Mouse (Mus musculus) lung, embryonic 15.5 days (tissue): ENCODE measurements around the gene Dbp. TPM values are rescaled to one million over a fixed set of nuclear protein-coding genes. Genes with fewer than 3 reads are reported as not detected.

ENCODE experiments used
- ATAC-seq: fragments of 200-750 bp; cut with Nextera tagmentation; 2 replicates; pipeline ENCODE4 v1.8.0; 2017; ENCODE audit warnings: moderate number of reproducible peaks, borderline replicate concordance; ENCODE audit not compliant: low FRiP score, low TSS enrichment; ENCODE audit errors: extremely low read depth
- H3K27ac ChIP-seq: fragments of 300-500 bp; sonication (generic); 2 replicates; pipeline ENCODE4 v1.5.1; 2015; ENCODE audit warnings: moderate library complexity, mild to moderate bottlenecking, inconsistent platforms
- H3K27me3 ChIP-seq: fragments of 300-500 bp; sonication (generic); 2 replicates; pipeline ENCODE4 v1.6.1; 2015; ENCODE audit warnings: inconsistent platforms
- H3K36me3 ChIP-seq: fragments of 300-500 bp; sonication (generic); 2 replicates; pipeline ENCODE4 v1.6.1; 2015; ENCODE audit warnings: inconsistent platforms
- H3K4me1 ChIP-seq: fragments of 300-500 bp; sonication (generic); 2 replicates; pipeline ENCODE4 v1.6.1; 2015; ENCODE audit warnings: inconsistent platforms
- H3K4me2 ChIP-seq: fragments of 300-500 bp; sonication (generic); 2 replicates; pipeline ENCODE4 v1.6.1; 2015; ENCODE audit warnings: inconsistent platforms, mild to moderate bottlenecking, moderate library complexity
- H3K4me3 ChIP-seq: fragments of 300-500 bp; sonication (generic); 2 replicates; pipeline ENCODE4 v1.5.1; 2015; ENCODE audit warnings: mild to moderate bottlenecking, inconsistent platforms
- H3K9ac ChIP-seq: fragments of 300-500 bp; sonication (generic); 2 replicates; pipeline ENCODE4 v1.6.1; 2015; ENCODE audit warnings: inconsistent platforms
- H3K9me3 ChIP-seq: fragments of 300-500 bp; sonication (generic); 2 replicates; pipeline ENCODE4 v1.6.1; 2016; ENCODE audit warnings: inconsistent platforms
- WGBS: fragments of 180-500 bp; shearing (Covaris S2); methylation state at CpG from one replicate; pipeline ENCODE4 v1.1.7; 2015; 5-methylcytosine and 5-hydroxymethylcytosine counted together
- polyA plus RNA-seq: library from polyadenylated mRNA; unstranded; fragments of >200 nt; fragmentation: Nextera tagmentation; extraction: Ambion mirVana; gene quantifications from 2 replicates; pipeline ENCODE4 v1.2.1, GENCODE M21; 2015

The Dbp gene
- polyA plus RNA-seq, 1 experiment from 2014 or later: 3.1 TPM

- WGBS: 7% methylated on average over 34 of the region's 34 CpGs
Measured at GRCm38 (mm10) chr7:45715090-45715708, 10.3 kb downstream of the Dbp start, which contains the start of gene Rpl18. Gene Rpl18, plus strand, starts transcription at chr7:45715457.

DNA sequence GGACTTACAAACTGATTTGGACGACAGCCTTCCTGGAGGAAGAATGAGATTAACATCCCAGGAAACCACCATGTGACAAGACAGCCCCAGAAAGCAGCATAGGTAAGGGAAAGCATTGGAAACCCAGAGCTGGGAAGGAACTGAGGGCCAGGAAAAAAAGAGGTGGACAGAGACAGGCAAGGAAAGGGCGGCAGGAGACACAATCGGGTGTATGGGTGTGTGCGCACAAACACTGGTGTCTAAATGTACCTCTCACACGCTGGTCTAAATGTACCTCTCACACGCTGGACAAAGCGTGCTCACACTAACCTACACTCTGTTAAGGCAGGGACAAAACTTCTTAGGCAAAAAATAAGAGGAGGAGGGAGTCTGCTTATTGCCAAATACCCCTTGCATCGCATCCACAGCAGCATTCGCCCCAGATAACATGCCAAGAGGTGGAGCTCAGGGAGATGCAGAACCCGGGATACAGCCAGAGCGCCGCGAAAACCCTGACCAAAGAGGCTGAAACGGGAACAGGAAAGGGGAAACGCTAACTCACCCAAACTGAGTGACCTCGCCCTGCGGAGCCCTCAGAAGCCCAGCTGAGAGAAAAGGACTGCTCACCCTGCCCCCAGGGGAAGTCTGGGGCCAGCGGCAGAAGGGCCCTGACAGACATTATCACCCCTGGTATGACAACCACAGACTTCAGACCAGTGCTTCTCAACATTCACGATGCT lies 11.0 kb downstream of the Dbp start:
- 76% methylated on average over 19 of the region's 19 CpGs for WGBS
- Histone ChIP-seq H3K9ac (peak overlapping the region; percentile 22; the same call in 1 of the 2 replicates), H3K27ac (peak overlapping the region; percentile 29; the same call in 1 of the 2 replicates)

More at GRCm38 (mm10) chr7:45715090-45715708, 10.3 kb downstream of the Dbp start, which contains the start of gene Rpl18:
- Histone ChIP-seq H3K27ac (peak within 1 kb of the TSS; percentile 75), H3K36me3 (peaks cover 45% of the 10 kb centered on the region), H3K9me3 (no peaks in the 10 kb centered on the region), H3K9ac (peak within 1 kb of the TSS; percentile 76), H3K4me3 (peak within 1 kb of the TSS; percentile 86), H3K4me2 (peak within 1 kb of the TSS; percentile 86), H3K27me3 (no peaks in the 10 kb centered on the region), H3K4me1 (peaks cover 51% of the 10 kb centered on the region)
- ATAC-seq: peak; percentile 94

GRCm38 (mm10) chr7:45716460-45716857 lies 11.6 kb downstream of the Dbp start:
- H3K27ac ChIP-seq: no peak overlapping the region
- 87% methylated on average over 3 of the region's 3 CpGs for WGBS

More for the DNA sequence above, 11.0 kb downstream of the Dbp start:
- peaks cover 46% of the 10 kb centered on the region for H3K36me3 ChIP-seq
- H3K4me2 ChIP-seq: peak overlapping the region; percentile 86
- ATAC-seq: no peak
- H3K27me3 ChIP-seq: no peaks in the 10 kb centered on the region
- H3K9me3 ChIP-seq: no peaks in the 10 kb centered on the region
- H3K4me1 ChIP-seq: peaks cover 58% of the 10 kb centered on the region
- H3K4me3 ChIP-seq: peak overlapping the region; percentile 86

GRCm38 (mm10) chr7:45716952-45717917 lies 12.3 kb downstream of the Dbp start:
- Histone ChIP-seq H3K27ac (peak overlapping the region; percentile 88), H3K4me1 (peaks cover 60% of the 10 kb centered on the region), H3K36me3 (peaks cover 46% of the 10 kb centered on the region), H3K27me3 (no peaks in the 10 kb centered on the region), H3K4me3 (peak overlapping the region; percentile 86), H3K4me2 (peak overlapping the region; percentile 86), H3K9ac (peak overlapping the region; percentile 89), H3K9me3 (no peaks in the 10 kb centered on the region)
- ATAC-seq: peak; percentile 5; the same call in 1 of the 2 replicates
- WGBS: 7% methylated on average over 31 of the region's 31 CpGs

More at GRCm38 (mm10) chr7:45716460-45716857, 11.6 kb downstream of the Dbp start:
- ATAC-seq: no peak
- H3K9me3 ChIP-seq: no peaks in the 10 kb centered on the region
- H3K4me2 ChIP-seq: peak overlapping the region; percentile 86
- H3K27me3 ChIP-seq: no peaks in the 10 kb centered on the region
- peak overlapping the region; percentile 86 for H3K4me3 ChIP-seq
- 0 out of 2 replicates have a peak overlapping the region, but pooled peaks have one; percentile 89 for H3K9ac ChIP-seq
- peaks cover 46% of the 10 kb centered on the region for H3K36me3 ChIP-seq
- H3K4me1 ChIP-seq: peaks cover 60% of the 10 kb centered on the region

GRCm38 (mm10) chr7:45717918-45718297 lies 13.0 kb downstream of the Dbp start, which contains the start of gene Sphk2:
Gene Sphk2, minus strand, starts transcription at chr7:45718002.
- Histone ChIP-seq H3K9ac (peak within 1 kb of the TSS; percentile 97), H3K4me2 (peak within 1 kb of the TSS; percentile 86), H3K27me3 (no peaks in the 10 kb centered on the region), H3K9me3 (no peaks in the 10 kb centered on the region), H3K4me3 (peak within 1 kb of the TSS; percentile 86), H3K4me1 (peaks cover 60% of the 10 kb centered on the region), H3K27ac (peak within 1 kb of the TSS; percentile 88), H3K36me3 (peaks cover 44% of the 10 kb centered on the region)
- WGBS: under 1% methylated on average over 41 of the region's 41 CpGs
- peak; percentile 70 for ATAC-seq

GRCm38 (mm10) chr7:45718331-45718730 lies 13.4 kb downstream of the Dbp start:
- H3K27me3 ChIP-seq: no peaks in the 10 kb centered on the region
- ATAC-seq: no peak
- peak overlapping the region; percentile 88 for H3K27ac ChIP-seq
- peak overlapping the region; percentile 82 for H3K4me2 ChIP-seq
- peaks cover 44% of the 10 kb centered on the region for H3K36me3 ChIP-seq
- peak overlapping the region; percentile 97 for H3K9ac ChIP-seq
- peaks cover 55% of the 10 kb centered on the region for H3K4me1 ChIP-seq
- WGBS: under 1% methylated on average over 20 of the region's 20 CpGs
- H3K4me3 ChIP-seq: peak overlapping the region; percentile 86
- no peaks in the 10 kb centered on the region for H3K9me3 ChIP-seq

DNA sequence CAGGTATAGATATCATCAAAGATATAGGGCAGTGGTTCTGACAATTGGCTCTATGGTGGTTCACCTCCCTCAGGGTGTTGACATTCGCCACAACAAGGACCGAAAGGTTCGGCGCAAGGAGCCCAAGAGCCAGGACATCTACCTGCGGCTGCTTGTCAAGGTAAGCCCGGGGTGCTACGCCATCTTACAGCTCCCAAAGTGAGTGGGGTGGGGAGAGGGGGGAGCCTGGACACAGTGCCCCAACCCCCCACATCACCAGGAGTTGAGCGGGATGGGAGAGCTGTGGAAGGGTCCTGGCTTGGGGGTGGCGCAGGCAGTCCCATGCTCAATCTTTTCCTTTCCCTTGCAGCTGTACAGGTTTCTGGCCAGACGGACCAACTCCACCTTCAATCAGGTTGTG lies 14.3 kb downstream of the Dbp start:
- H3K4me1 ChIP-seq: peaks cover 49% of the 10 kb centered on the region
- H3K4me2 ChIP-seq: peak overlapping the region; percentile 82
- no peak for ATAC-seq
- H3K4me3 ChIP-seq: peak overlapping the region; percentile 86
- no peaks in the 10 kb centered on the region for H3K9me3 ChIP-seq
- peak overlapping the region; percentile 97 for H3K9ac ChIP-seq
- peaks cover 49% of the 10 kb centered on the region for H3K36me3 ChIP-seq
- 0 out of 2 replicates have a peak overlapping the region, but pooled peaks have one; percentile 37 for H3K27ac ChIP-seq
- WGBS: 67% methylated on average over 10 of the region's 10 CpGs
- H3K27me3 ChIP-seq: no peaks in the 10 kb centered on the region

GRCm38 (mm10) chr7:45719738-45720412 lies 15.0 kb downstream of the Dbp start:
- peak overlapping the region; percentile 97 for H3K9ac ChIP-seq
- peak overlapping the region; percentile 82 for H3K4me2 ChIP-seq
- no peak for ATAC-seq
- 79% methylated on average over 16 of the region's 16 CpGs for WGBS
- H3K36me3 ChIP-seq: peaks cover 56% of the 10 kb centered on the region
- H3K4me3 ChIP-seq: peak overlapping the region; percentile 86; the same call in 1 of the 2 replicates
- H3K4me1 ChIP-seq: peaks cover 43% of the 10 kb centered on the region
- H3K27ac ChIP-seq: no peak overlapping the region
- no peaks in the 10 kb centered on the region for H3K27me3 ChIP-seq
- no peaks in the 10 kb centered on the region for H3K9me3 ChIP-seq

- peak; percentile 2; the same call in 1 of the 2 replicates for ATAC-seq
- H3K9ac ChIP-seq: no peak within 1 kb of the TSS
- no peaks in the 10 kb centered on the region for H3K9me3 ChIP-seq
- no peak within 1 kb of the TSS for H3K4me3 ChIP-seq
- WGBS: 63% methylated on average over 14 of the region's 14 CpGs
- H3K27me3 ChIP-seq: no peaks in the 10 kb centered on the region
- H3K4me1 ChIP-seq: peaks cover 40% of the 10 kb centered on the region
- H3K36me3 ChIP-seq: peaks cover 63% of the 10 kb centered on the region
- no peak within 1 kb of the TSS for H3K4me2 ChIP-seq
- no peak within 1 kb of the TSS for H3K27ac ChIP-seq
Measured at GRCm38 (mm10) chr7:45720413-45721233, 15.7 kb downstream of the Dbp start, which contains the start of gene Fam83e. Gene Fam83e, plus strand, starts transcription at chr7:45721212.

DNA sequence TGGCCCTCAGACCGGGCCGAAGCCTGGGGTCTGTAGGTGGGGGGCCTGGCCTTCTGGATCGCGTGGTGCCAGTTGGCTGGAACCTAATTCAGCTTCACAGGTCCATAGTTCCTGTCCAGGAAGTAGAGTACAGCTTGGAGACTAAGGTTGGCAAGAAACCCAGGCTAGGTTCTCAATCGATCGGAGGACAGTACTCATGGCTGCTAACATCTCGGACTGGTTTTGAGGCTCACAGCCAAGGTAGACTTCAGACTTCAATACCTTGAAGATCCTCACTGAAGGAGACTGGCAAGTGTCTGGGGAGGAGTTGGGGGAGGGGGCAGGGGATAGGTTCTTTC lies 16.3 kb downstream of the Dbp start:
- Histone ChIP-seq H3K4me3 (no peak overlapping the region), H3K9ac (no peak overlapping the region), H3K4me1 (peaks cover 34% of the 10 kb centered on the region), H3K27ac (no peak overlapping the region), H3K4me2 (no peak overlapping the region), H3K27me3 (no peaks in the 10 kb centered on the region), H3K9me3 (no peaks in the 10 kb centered on the region), H3K36me3 (peaks cover 68% of the 10 kb centered on the region)
- no peak for ATAC-seq
- WGBS: 68% methylated on average over 7 of the region's 7 CpGs
